Comparison of ENCODE assay signal across 18 mouse cellular contexts in the genomic region with DNA sequence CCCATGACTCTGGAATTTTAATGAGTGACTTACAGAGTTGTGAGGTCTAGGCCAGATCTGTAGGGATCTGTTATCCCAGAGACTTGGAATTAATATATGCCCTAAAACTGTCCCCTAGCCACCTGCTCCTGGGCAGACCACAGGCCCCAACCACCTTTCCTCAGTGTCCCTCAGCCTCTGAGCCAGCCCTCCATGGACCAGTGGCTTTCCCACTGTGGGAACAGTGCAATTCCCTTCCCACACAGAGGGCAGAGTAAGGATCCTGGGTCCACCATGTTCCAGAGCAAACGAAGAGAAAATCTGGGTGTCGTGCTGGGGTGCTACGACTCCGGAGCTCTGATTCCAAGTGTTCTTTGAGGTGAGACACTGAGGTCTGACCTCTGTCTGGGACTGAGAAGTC.
"Had no signal": no experiment of that assay in that cellular context is flagged by ENCODE, and none has a peak within 500 bp of the region (broad histone marks: within the 10 kb centered on the region; RNA-seq: fewer than 3 reads in every experiment).

No protein-coding gene starts in this region.

- DNase-seq: liver, embryonic 13.5 days; liver, postnatal 0 days; lung, adult 2 months; lung, postnatal 14 days; lung, postnatal 36 days; right cerebral cortex, postnatal 14 days; thymus, adult 2 months; thymus, postnatal 25 days; thymus, postnatal 4 days had no signal

- ATAC-seq: liver, postnatal 0 days; lung, postnatal 0 days; midbrain, embryonic 13.5 days; midbrain, embryonic 15.5 days had no signal

- H3K27ac ChIP-seq: liver, embryonic 13.5 days; liver, embryonic 15.5 days; lung, embryonic 15.5 days; macrophage; midbrain, embryonic 13.5 days; midbrain, embryonic 15.5 days; neural tube, embryonic 12.5 days had no signal

- H3K4me3 ChIP-seq: liver, embryonic 13.5 days; liver, embryonic 15.5 days; lung, embryonic 15.5 days; megakaryocyte, embryonic 14.5 days; midbrain, embryonic 13.5 days; midbrain, embryonic 15.5 days; neural tube, embryonic 12.5 days; stomach, embryonic 15.5 days had no signal

- H3K9me3 ChIP-seq: liver, embryonic 13.5 days; liver, embryonic 15.5 days; lung, embryonic 15.5 days; megakaryocyte, embryonic 14.5 days; midbrain, embryonic 13.5 days; midbrain, embryonic 15.5 days; neural tube, embryonic 12.5 days; stomach, embryonic 15.5 days had no signal

- H3K27me3 ChIP-seq: liver, embryonic 13.5 days; megakaryocyte, embryonic 14.5 days; neural tube, embryonic 12.5 days; stomach, embryonic 15.5 days had no signal

- H3K4me2 ChIP-seq: liver, embryonic 13.5 days; liver, embryonic 15.5 days; lung, embryonic 15.5 days; midbrain, embryonic 13.5 days; midbrain, embryonic 15.5 days; neural tube, embryonic 12.5 days; stomach, embryonic 15.5 days had no signal

- H3K36me3 ChIP-seq: liver, embryonic 13.5 days; liver, embryonic 15.5 days; lung, embryonic 15.5 days; midbrain, embryonic 13.5 days; midbrain, embryonic 15.5 days; neural tube, embryonic 12.5 days; stomach, embryonic 15.5 days had no signal

- H3K9ac ChIP-seq: liver, embryonic 13.5 days; liver, embryonic 15.5 days; liver, postnatal 0 days; lung, embryonic 15.5 days; midbrain, embryonic 13.5 days; midbrain, embryonic 15.5 days; neural tube, embryonic 12.5 days; stomach, embryonic 15.5 days had no signal

- H3K4me1 ChIP-seq: liver, embryonic 13.5 days; liver, embryonic 15.5 days; lung, embryonic 15.5 days; megakaryocyte, embryonic 14.5 days; midbrain, embryonic 13.5 days; midbrain, embryonic 15.5 days; stomach, embryonic 15.5 days had no signal
